Mouse (Mus musculus) liver, postnatal 0 days (tissue): ENCODE results near the gene Gabbr2.

Experiments used
- CTCF ChIP-seq: sonication (generic); IDR thresholded peaks from 2 replicates; pipeline ENCODE4 v1.5.1; 2016; ENCODE audit warnings: antibody characterized with exemption, low read depth
- EP300 ChIP-seq: IDR thresholded peaks from 2 replicates; pipeline ENCODE4 v1.6.1; 2016; ENCODE audit warnings: antibody characterized with exemption, low read depth, mild to moderate bottlenecking

- TF ChIP-seq CTCF (no peak), EP300 (no peak)
Measured at GRCm38 (mm10) chr4:46973322-46973721, 18.4 kb downstream of the Gabbr2 start.
